Mouse (Mus musculus) frontal cortex, postnatal 14 days (tissue): ENCODE data around the gene Clptm1.
"Not testable (repeated sequence)": the region's sequence is repeated elsewhere in the genome, so short reads cannot be mapped to it uniquely, and the experiment has no call there.

Source experiments
- DNase-seq, 2 experiments: peaks; one replicate each; pipeline ENCODE4 v3.0.0; 2022; ENCODE audit warnings: low spot score in 2 of 2

Clptm1 gene

GRCm38 (mm10) chr7:19691873-19692865 is 27.3 kb upstream of the Clptm1 start, which contains the start of gene Apoc1:
Apoc1 (minus strand) TSS chr7:19692660.
- DNase-seq, result no peak

GRCm38 (mm10) chr7:19691434-19691833 is 26.6 kb upstream of the Clptm1 start:
- no peak for DNase-seq

GRCm38 (mm10) chr7:19690845-19691244 is 26.0 kb upstream of the Clptm1 start:
- no peak for DNase-seq

GRCm38 (mm10) chr7:19688611-19689010 is 23.8 kb upstream of the Clptm1 start:
- DNase-seq, result no peak

GRCm38 (mm10) chr7:19688101-19688500 is 23.3 kb upstream of the Clptm1 start:
- no peak for DNase-seq

- DNase-seq, result not testable (repeated sequence)
These were observed 22.2 kb upstream of the Clptm1 start for GRCm38 (mm10) chr7:19686927-19687583.

- DNase-seq, result no peak
These were observed 21.7 kb upstream of the Clptm1 start for GRCm38 (mm10) chr7:19686521-19686920.

GRCm38 (mm10) chr7:19685374-19685773 is 20.5 kb upstream of the Clptm1 start:
- no peak for DNase-seq

GRCm38 (mm10) chr7:19683771-19684201 is 19.0 kb upstream of the Clptm1 start:
- no peak for DNase-seq

GRCm38 (mm10) chr7:19682979-19683378 is 18.1 kb upstream of the Clptm1 start:
- no peak for DNase-seq

- no peak for DNase-seq
These were observed 16.4 kb upstream of the Clptm1 start, which contains the start of the genes Gm44805 and Apoc4 for GRCm38 (mm10) chr7:19681202-19681694. Gm44805 (minus strand) TSS chr7:19681423. Apoc4 (minus strand) TSS chr7:19681479.

- no peak for DNase-seq
These were observed 15.9 kb upstream of the Clptm1 start for GRCm38 (mm10) chr7:19680702-19681101.

GRCm38 (mm10) chr7:19678901-19679300 is 14.1 kb upstream of the Clptm1 start:
- no peak for DNase-seq

- DNase-seq, result no peak
These were observed 13.0 kb upstream of the Clptm1 start, which contains the start of gene Apoc2 for GRCm38 (mm10) chr7:19677872-19678271. Apoc2 (minus strand) TSS chr7:19677941.

- DNase-seq, result no peak
These were observed 11.8 kb upstream of the Clptm1 start for GRCm38 (mm10) chr7:19676662-19677061.

GRCm38 (mm10) chr7:19675824-19676223 is 11.0 kb upstream of the Clptm1 start:
- DNase-seq, result no peak

GRCm38 (mm10) chr7:19673083-19673699 is 8.4 kb upstream of the Clptm1 start:
- no peak for DNase-seq

GRCm38 (mm10) chr7:19671511-19671910 is 6.7 kb upstream of the Clptm1 start:
- no peak for DNase-seq

- peak; percentile 89 for DNase-seq
These were observed 4.3 kb upstream of the Clptm1 start for GRCm38 (mm10) chr7:19668947-19669721.

- no peak for DNase-seq
These were observed 2.6 kb upstream of the Clptm1 start for GRCm38 (mm10) chr7:19667434-19667833.

GRCm38 (mm10) chr7:19666750-19667149 is 1.9 kb upstream of the Clptm1 start:
- no peak for DNase-seq
